Mouse (Mus musculus) heart, postnatal 25 days (tissue): ENCODE measurements around the gene Traf4. TPM values are rescaled to one million over a fixed set of nuclear protein-coding genes. Genes with fewer than 3 reads are reported as not detected.

Source experiments
- DNase-seq: peaks from one replicate; pipeline ENCODE4 v3.0.0; 2022; ENCODE audit warnings: low spot score
- intact Hi-C: fragments of 180-260 bp; cut with DNase I; formaldehyde crosslinking; loops from one replicate; pipeline ENCODE4 v1.15.1; 2025
- total RNA-seq, 2 experiments: library from RNA; stranded (reverse); gene quantifications; 2 replicates each; pipeline ENCODE4 v1.2.3; 2021

The Traf4 gene
- total RNA-seq, 2 experiments from 2014 or later = 4.6 to 6.7 TPM

DNA sequence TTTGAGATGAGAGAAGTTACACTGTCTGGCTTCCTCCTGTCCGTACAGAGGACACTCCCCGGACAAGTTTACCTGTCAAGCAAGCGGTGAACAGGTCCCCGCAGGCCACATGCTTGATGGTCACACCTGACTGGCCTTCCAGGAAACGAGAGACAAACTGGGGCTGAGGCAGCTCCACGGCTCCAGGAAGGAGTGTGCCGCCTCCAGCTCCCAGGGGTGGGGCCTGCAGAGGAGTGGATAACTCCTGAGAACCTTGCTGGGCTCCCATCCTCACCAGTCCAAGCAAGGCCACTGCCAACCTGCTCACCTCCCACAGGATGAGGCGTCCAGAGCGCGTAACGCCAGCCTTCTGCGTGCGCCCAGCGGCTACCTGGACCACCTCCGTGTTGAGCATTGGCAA, 4.9 kb upstream of the Traf4 start:
- intact Hi-C loops = no loop called here
- no peak for DNase-seq

DNA sequence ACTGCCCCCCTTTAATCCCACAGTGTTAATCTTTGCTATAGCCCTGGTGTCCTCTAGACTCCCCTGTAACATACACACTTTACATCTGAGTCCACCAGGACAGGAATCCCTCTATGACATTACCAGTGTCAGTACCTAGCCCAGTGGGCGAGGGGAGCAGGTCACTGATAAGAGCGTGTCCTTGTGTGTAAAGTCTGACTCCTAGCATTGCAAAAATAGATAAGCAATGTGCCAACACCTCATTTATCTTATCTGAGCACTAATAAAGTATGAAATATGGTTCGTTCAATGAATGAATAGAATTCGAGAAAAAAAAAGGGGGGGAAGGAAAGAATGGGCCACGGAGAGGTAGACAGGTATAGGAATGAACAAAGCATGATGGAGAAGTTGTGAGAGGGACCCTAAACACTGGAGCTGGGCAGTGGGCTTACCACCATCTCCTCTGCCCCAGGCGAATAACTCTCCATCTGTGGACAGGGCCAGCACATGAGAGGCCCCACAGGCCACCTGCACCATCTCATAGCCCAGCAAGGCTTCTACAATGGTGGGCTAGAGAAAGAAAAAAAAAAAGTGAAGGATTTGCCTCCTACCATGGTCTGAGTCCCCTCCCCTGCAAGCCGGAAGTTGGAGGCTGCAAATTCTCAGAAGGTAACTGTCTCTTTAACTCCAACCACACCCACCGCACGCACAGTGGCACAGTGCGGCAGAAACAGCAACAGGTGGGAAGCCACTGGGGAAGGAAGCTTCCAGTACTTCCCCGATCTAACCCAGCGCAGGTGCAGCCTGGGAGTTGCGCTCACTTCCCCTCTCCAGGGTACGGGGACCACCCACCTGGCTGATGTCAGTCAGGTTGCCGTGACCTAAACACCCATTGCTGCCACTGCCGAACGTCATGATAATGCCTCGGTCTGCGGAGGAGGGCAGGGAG, 3.4 kb upstream of the Traf4 start:
- no peak for DNase-seq
- intact Hi-C loops = no loop called here

DNA sequence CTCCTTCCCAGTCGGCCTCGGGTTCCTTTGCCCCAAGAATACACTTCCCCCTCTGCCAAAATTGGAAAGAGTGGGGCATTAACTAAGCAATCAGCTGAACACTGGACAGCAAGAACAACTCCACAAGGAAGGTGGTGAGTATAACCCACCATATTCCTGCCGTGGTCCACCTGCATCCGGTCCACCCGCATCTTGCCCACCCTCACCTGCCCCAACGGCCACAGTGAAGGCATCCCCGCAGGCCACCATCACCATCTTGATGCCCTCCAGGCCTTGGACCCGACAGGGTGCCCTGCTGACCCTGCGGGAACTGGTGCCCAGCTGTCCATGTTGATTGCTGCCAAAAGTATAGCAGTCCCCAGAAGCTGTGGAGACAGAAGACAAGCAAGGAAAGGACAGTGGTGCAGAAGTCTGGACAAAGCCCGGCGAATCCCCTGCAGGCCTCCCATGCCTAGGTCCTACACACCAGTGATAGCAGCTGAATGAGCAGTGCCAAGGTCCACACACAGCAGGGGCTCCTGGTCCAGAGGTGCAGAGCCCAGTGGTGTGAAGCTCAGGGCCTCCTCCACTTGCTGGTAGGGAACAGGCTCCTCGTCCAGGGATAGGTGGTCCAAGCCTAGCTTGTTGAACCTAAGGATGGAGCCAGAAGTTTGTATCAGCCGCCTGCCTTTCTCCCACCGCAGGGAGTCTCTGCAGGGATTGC, 2.0 kb upstream of the Traf4 start:
- no peak for DNase-seq

DNA sequence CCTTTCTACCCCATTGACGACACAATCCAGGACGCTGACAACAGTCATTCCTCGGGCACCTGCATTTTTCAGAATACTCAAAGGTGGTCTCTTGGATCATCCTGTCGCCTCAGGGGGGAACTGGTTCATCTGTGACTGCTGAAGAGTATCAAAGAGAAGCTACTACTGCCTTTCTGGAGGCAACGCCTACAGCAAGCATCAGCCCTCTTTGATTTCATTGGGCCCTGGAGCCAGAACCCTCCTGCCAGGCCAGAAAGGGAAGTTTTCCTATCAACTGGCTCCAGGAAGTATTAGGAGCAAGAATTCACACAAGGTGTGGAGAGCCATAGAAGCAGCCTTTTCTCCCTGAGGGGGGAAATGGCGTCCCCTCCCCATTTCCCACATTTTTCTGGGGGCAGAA, 1.3 kb upstream of the Traf4 start:
- intact Hi-C loops = no loop called here
- no peak for DNase-seq

More for the DNA sequence above, 2.0 kb upstream of the Traf4 start:
- intact Hi-C loops = no loop called here

DNA sequence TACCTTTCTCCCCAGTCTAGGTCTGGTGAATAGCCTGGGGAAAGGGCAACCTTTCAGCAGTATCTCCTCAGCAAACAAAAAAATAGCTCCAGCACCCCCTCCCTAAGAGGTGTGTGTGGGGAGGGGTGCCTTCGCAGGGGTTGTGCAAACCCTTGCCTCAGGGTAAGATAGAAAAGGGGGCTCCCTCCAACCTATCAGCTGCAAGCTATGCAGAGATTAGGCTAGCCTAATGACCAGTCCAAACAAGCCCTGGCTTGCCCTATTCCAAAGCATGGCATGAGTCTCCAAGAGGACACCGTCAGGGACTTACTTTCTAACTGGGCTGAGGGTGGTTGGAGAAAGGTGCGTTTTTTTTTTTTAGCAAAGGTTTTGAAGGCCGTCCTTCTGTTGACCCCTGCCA, 772 bp upstream of the Traf4 start:
- intact Hi-C loops = no loop called here
- DNase-seq = no peak

DNA sequence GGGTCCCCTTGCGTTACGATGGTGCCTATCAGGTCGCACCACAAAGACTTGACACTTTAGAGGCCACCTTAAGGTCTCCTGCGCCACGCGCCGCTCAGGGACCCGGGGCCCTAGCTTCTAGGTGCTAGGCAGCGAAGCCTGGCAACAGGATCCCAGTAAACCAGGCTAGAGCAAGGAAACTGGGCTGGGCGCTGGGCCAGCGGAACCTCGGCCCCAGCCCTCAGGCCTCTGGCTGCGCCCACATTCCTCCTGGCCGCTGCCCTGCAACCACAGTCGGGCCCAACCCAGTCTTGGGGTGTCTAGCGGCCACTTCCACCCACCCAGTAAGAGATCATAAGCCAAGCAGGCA, 346 bp upstream of the Traf4 start:
- intact Hi-C loops = no loop called here
- no peak for DNase-seq

DNA sequence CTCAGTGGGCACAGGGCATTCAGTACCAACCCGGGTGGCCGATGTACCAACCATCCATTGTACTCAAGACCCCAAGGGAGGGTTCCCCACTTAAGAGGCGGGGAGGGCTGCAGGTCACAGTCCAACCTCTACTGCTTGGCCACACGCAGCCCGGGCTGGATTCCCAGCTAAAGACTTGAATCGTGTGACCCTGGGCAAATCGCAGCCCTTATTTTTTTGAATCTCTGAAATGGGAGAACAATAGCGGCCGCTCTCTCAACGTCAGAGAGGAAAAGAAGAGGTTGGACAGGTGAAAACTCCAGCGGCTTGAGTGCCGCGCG, 825 bp downstream of the Traf4 start:
- intact Hi-C loops = no loop called here
- no peak for DNase-seq

DNA sequence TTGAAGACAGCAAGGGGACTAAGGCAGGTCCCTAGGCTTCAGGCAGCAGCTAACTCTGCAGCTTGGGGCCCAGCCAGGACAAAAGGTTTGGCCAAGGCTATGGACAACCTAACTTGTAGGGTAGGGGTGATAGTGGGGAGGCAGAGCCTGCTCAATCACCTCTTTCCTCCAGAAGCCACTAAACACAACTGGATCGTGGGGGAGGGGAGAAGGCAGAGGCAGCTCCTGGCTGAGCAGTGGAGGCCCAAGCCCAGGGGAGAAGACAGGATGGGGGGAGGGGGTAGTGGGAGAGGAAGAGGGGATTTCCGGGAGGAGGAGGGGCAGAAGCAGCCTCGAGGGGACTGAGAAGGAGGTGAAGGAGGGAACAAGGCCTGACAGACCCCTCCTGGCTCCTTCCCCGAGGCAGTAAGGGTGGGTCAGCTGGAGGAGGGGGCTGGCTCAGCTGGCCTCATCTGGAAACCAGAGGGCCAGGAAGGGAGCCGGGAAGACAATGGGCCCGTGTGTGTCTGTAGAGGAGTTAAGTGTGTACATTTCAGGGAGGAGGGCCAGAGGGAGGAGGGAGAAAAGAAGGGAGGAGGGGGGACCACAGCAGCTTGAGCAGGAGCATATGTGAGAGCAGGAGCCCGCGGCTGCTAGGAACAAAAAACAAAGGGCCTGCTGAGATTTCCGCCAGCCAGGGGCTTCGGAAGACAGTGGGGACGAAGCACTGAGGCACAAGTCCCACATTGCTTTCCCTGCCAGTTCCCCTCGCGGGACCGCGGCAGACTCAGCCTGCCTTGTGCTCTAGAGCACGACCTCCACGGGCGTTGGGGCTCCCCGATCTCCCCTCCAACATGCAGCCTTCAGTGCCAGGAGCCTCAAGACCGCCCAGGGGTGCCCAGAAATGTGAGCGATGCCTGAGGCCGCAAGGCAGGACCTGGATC, 1.4 kb downstream of the Traf4 start:
- intact Hi-C loops = no loop called here
- DNase-seq = peak; percentile 44

DNA sequence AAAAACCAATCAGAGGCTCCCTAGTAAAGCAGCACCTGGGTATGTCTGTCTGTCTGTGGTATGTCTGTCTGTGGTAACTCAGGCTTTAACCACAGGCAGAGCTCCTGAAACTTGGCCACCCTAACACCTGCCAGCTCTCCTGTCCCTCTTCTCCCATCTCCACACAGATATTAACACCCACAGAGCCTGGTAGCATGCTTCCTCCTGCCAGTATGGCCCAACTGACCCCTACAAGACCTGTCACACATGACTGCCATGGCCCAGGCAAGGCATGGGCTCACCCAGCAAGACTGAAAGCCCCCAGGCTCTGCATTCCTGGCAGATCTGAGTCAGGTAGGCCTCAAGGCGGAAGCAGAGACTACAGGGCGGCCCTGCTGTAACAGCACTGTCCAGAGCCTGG, 2.3 kb downstream of the Traf4 start:
- intact Hi-C loops = no loop called here
- no peak for DNase-seq

DNA sequence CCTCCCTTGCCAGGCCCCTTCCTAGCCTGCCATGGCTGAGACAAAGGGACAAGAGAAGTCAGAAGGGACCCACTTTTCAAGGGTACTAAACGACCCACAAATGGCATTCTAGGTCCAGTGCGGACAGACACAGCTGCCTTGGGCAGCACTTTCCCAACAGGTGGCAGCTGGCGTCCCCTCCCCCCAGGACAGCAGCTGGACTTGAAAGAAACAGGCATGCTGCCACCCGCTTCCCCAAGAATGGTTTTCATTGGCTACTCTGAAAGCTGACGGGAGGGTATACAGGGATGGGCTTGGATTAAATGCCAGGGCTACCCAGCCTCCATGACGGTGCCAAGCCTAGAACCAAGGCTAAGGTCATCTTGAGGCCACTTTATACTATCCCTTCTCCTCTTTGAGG, 2.9 kb downstream of the Traf4 start:
- no peak for DNase-seq
- intact Hi-C loops = no loop called here

DNA sequence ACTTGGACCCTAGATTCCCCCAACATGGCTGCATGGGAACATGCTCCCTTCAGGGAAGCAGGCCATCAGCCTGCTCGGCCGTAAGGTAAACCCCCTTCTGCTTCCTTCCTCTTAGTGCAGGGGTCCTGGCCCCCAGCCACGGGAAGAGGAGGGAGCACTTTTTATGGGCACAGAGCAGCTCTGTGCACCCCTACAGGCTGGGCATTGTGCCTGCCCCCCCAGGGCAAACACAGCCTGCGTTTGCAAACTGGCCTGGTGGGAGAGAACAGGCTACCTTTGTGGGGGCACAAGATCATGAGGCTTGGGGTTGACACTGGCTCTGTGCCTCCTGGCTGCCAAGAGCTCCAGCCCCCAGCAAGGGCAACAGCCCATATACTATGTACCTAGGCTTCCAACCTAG, 3.4 kb downstream of the Traf4 start:
- no peak for DNase-seq
- intact Hi-C loops = no loop called here

DNA sequence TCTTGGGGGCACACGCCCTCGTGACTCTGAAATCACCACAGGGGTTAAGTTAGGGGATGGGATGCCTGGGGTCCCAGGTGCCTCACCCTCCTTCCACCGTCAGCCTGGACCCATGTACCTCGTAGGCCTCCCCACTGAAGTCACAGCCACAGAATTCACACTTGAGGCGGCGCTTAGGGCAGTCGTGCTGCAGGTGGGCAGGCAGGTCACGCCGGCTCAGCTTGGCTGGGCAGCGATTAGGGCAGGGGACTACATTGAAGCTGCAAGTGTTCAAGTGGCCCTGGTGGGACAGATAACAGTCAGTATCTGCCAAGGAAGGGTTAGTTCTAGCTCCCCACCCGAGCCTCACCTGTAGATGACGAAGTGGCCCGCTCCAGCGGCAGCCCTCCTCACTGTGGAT, 4.2 kb downstream of the Traf4 start:
- intact Hi-C loops = no loop called here

DNA sequence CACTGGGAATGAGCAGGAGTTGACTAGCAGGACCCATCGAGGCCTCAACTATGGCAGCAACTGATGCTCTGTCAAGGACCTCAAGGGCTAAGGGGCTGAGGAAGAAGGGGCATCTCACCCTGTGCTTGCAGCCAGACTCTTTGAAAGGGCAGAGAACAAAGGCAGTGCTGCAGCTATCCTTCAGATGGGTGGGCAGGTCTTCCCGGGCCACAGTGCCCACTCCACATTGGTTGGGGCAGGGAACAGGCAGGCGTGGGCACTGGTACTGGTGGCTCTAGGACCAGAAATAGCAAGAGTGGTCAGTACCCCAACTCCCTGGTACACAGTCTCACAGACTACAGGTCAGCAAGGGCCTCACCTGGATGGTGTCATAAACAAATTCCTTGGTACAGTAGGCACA, 4.7 kb downstream of the Traf4 start:
- intact Hi-C loops = no loop called here
- no peak for DNase-seq

More for the DNA sequence above, 4.2 kb downstream of the Traf4 start:
- DNase-seq = no peak

DNA sequence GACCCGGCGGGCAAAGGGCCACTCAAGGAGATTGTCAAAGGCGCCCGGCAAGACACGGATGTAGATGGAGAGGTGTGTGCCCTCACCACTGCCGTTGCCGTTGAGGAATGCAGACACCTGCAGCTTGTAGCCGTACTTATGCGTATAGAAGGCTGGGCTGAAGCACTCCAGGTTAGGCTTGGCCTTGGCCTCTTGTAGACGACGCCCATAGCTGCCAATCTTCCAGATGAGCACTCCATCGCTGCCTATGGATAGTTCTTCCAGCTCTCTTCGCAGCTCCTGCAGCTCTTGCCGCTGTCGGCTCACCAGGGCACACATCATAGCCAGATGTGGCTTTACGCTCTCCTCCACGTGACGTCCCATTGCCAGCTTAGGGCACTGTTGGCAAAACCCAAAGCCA, 5.2 kb downstream of the Traf4 start:
- intact Hi-C loops = no loop called here
- DNase-seq = no peak

DNA sequence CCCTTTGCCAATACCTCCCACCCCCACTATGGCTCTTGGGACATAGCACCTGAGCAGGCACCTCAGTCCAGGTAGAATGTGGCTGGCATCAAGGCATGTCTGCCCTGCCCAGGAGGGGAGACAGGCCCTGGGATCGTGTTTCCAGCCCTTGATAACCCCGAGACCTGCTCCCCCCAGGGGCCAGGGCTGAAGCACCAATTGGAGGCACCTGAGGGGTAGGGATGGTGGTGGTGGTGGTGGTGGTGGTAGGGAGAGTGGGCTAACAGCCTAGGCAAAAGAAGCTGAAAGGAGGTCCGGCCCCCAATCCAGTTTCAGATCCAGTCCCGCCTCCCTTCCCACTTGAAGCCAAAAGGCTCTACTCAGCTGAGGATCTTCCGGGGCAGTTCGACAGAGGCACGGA, 5.8 kb downstream of the Traf4 start:
- intact Hi-C loops = loop anchor here (1.0 to 5.0 kb wide), 2 partner anchors 19 to 77 kb away; partner anchors contain the start of gene Eral1
- DNase-seq = no peak

DNA sequence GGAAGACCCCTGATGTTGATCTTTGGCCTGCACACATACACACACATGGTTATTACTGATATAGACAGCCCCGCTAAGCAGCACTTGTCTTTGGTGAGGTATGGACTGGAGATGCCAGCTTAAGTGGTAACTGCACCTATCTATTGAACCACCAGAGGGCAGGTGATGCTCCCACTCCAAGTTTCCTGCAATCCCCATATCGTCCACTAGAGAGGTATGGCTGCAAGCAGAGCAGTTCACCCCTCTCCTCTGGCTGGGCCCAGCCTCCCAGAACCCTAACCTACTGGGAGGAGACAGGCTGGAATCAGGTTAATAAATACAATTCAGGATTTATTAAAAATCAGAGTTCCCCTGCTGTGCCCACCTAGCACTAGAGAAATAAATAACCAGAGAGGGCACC, 6.3 kb downstream of the Traf4 start:
- DNase-seq = peak; percentile 56
- intact Hi-C loops = loop anchor here (1.0 to 5.0 kb wide), 2 partner anchors 19 to 77 kb away; partner anchors contain the start of gene Eral1

DNA sequence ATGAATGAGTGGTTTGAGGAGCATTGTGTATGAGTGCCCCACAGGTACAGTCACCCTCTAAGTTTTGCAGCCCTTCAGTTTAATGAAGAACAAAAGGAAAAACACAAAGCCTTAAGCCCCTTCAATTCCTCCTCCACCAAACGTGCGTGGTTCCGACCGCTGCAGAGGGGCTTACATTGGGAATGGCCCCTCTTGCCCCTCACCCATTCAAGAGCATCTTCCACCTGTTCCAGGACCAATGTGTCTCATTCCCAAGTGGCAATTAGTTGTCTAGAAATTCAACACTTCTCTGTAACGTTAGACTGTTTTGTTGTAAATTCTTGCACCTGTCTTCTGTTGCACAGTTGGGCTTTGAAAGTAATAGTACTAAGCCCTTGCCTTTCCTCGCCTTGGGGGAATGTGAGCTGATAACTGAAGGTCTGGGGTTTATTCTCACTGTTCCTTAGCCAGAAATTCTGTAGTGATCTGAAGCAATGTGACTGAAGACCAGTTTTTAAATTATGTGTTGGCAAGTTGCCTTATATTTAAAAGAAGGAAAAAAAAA, 9.2 kb downstream of the Traf4 start:
- DNase-seq = no peak
- intact Hi-C loops = loop anchor here (5.0 kb wide), 1 partner anchor 74 kb away; the partner anchor contains the start of gene Eral1

DNA sequence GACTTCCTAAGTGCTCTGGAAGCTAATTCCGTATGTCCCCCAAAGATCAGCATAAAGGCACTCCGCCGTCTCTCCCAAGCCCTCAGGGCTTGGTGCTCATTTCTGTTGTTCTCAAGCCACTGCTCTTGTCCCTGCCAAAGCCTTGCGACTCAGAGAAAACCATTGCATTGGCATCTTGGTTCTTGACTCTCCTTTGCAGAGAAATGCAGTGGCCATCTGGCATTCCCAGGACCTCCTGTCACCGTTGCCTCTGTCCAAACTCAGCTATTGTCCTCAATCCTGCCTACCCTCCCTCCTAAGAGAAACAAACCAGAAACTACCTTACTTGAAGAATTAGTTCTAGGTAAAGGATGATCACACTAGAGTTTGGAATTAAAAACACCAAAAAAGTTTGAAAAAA, 9.7 kb downstream of the Traf4 start:
- intact Hi-C loops = loop anchor here (5.0 kb wide), 1 partner anchor 73 kb away; the partner anchor contains the start of gene Eral1
- DNase-seq = no peak

DNA sequence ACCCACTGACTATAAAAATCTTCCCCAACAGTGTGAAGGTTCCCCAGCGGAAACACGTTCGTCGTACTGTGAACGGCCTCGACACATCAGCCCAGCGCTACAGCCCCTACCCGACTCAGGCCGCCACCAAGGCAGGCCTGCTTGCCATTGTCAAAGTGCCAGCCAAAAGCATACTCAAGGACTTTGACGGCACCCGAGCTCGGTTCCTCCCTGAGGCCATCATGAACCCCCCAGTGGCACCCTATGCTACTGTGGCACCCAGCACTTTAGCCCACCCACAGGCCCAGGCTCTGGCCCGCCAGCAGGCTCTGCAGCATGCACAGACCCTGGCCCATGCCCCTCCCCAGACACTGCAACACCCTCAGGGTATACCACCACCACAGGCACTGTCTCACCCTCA, 11.6 kb downstream of the Traf4 start:
- intact Hi-C loops = no loop called here

More for the DNA sequence above, 11.6 kb downstream of the Traf4 start:
- DNase-seq = no peak
